Mouse (Mus musculus): Measurements from ENCODE around the gene Scn3b. TPM values are rescaled to one million over a fixed set of nuclear protein-coding genes. Genes with fewer than 3 reads are reported as not detected.

Gene Scn3b
- polyA plus RNA-seq, 1 experiment = not detected

- Histone ChIP-seq H3K4me3 (ENCODE audit: insufficient read depth, low read depth, low read length) (no peak overlapping the region), H3K4me1 (ENCODE audit: control insufficient read depth, insufficient read depth, insufficient read length, low read length) (peaks cover 9% of the 10 kb centered on the region), H3K27ac (replicated peaks; ENCODE audit: low read depth, low read length) (no peak overlapping the region)
Observed at GRCm38 (mm10) chr9:40293740-40294139, 24.7 kb downstream of the Scn3b start.

GRCm38 (mm10) chr9:40294210-40294609, 25.2 kb downstream of the Scn3b start:
- no peak overlapping the region for H3K27ac ChIP-seq (replicated peaks; ENCODE audit: low read depth, low read length)
- H3K4me1 ChIP-seq (ENCODE audit: control insufficient read depth, insufficient read depth, insufficient read length, low read length) = peaks cover 9% of the 10 kb centered on the region
- H3K4me3 ChIP-seq (ENCODE audit: insufficient read depth, low read depth, low read length) = no peak overlapping the region

GRCm38 (mm10) chr9:40294866-40295265, 25.8 kb downstream of the Scn3b start:
- no peak overlapping the region for H3K27ac ChIP-seq (replicated peaks; ENCODE audit: low read depth, low read length)
- peaks cover 9% of the 10 kb centered on the region for H3K4me1 ChIP-seq (ENCODE audit: control insufficient read depth, insufficient read depth, insufficient read length, low read length)
- H3K4me3 ChIP-seq (ENCODE audit: insufficient read depth, low read depth, low read length) = no peak overlapping the region

GRCm38 (mm10) chr9:40296251-40296650, 27.2 kb downstream of the Scn3b start:
- peaks cover 9% of the 10 kb centered on the region for H3K4me1 ChIP-seq (ENCODE audit: control insufficient read depth, insufficient read depth, insufficient read length, low read length)
- no peak overlapping the region for H3K27ac ChIP-seq (replicated peaks; ENCODE audit: low read depth, low read length)
- no peak overlapping the region for H3K4me3 ChIP-seq (ENCODE audit: insufficient read depth, low read depth, low read length)

GRCm38 (mm10) chr9:40297969-40298368, 29.0 kb downstream of the Scn3b start:
- H3K4me1 ChIP-seq (ENCODE audit: control insufficient read depth, insufficient read depth, insufficient read length, low read length) = peaks cover 9% of the 10 kb centered on the region
- H3K4me3 ChIP-seq (ENCODE audit: insufficient read depth, low read depth, low read length) = no peak overlapping the region
- H3K27ac ChIP-seq (replicated peaks; ENCODE audit: low read depth, low read length) = peak overlapping the region; percentile 87

GRCm38 (mm10) chr9:40299323-40299722, 30.3 kb downstream of the Scn3b start:
- peaks cover 9% of the 10 kb centered on the region for H3K4me1 ChIP-seq (ENCODE audit: control insufficient read depth, insufficient read depth, insufficient read length, low read length)
- H3K4me3 ChIP-seq (ENCODE audit: insufficient read depth, low read depth, low read length) = no peak overlapping the region
- H3K27ac ChIP-seq (replicated peaks; ENCODE audit: low read depth, low read length) = no peak overlapping the region

- Histone ChIP-seq H3K4me3 (ENCODE audit: insufficient read depth, low read depth, low read length) (no peak overlapping the region), H3K27ac (replicated peaks; ENCODE audit: low read depth, low read length) (no peak overlapping the region), H3K4me1 (ENCODE audit: control insufficient read depth, insufficient read depth, insufficient read length, low read length) (peaks cover 9% of the 10 kb centered on the region)
Observed at GRCm38 (mm10) chr9:40300018-40300989, 31.3 kb downstream of the Scn3b start.

GRCm38 (mm10) chr9:40301475-40301874, 32.5 kb downstream of the Scn3b start:
- H3K27ac ChIP-seq (replicated peaks; ENCODE audit: low read depth, low read length) = no peak overlapping the region

GRCm38 (mm10) chr9:40302375-40302774, 33.4 kb downstream of the Scn3b start:
- Histone ChIP-seq H3K27ac (replicated peaks; ENCODE audit: low read depth, low read length) (no peak overlapping the region), H3K4me3 (ENCODE audit: insufficient read depth, low read depth, low read length) (no peak overlapping the region), H3K4me1 (ENCODE audit: control insufficient read depth, insufficient read depth, insufficient read length, low read length) (peaks cover 5% of the 10 kb centered on the region)

More at GRCm38 (mm10) chr9:40301475-40301874, 32.5 kb downstream of the Scn3b start:
- Histone ChIP-seq H3K4me1 (ENCODE audit: control insufficient read depth, insufficient read depth, insufficient read length, low read length) (peaks cover 9% of the 10 kb centered on the region), H3K4me3 (ENCODE audit: insufficient read depth, low read depth, low read length) (no peak overlapping the region)

GRCm38 (mm10) chr9:40304243-40304642, 35.2 kb downstream of the Scn3b start:
- no peaks in the 10 kb centered on the region for H3K4me1 ChIP-seq (ENCODE audit: control insufficient read depth, insufficient read depth, insufficient read length, low read length)
- H3K27ac ChIP-seq (replicated peaks; ENCODE audit: low read depth, low read length) = no peak overlapping the region
- no peak overlapping the region for H3K4me3 ChIP-seq (ENCODE audit: insufficient read depth, low read depth, low read length)

GRCm38 (mm10) chr9:40307311-40307710, 38.3 kb downstream of the Scn3b start:
- H3K27ac ChIP-seq (replicated peaks; ENCODE audit: low read depth, low read length) = no peak overlapping the region
- H3K4me1 ChIP-seq (ENCODE audit: control insufficient read depth, insufficient read depth, insufficient read length, low read length) = no peaks in the 10 kb centered on the region
- no peak overlapping the region for H3K4me3 ChIP-seq (ENCODE audit: insufficient read depth, low read depth, low read length)

GRCm38 (mm10) chr9:40309876-40310275, 40.9 kb downstream of the Scn3b start:
- no peak overlapping the region for H3K27ac ChIP-seq (replicated peaks; ENCODE audit: low read depth, low read length)
- H3K4me3 ChIP-seq (ENCODE audit: insufficient read depth, low read depth, low read length) = no peak overlapping the region
- no peaks in the 10 kb centered on the region for H3K4me1 ChIP-seq (ENCODE audit: control insufficient read depth, insufficient read depth, insufficient read length, low read length)

GRCm38 (mm10) chr9:40311813-40312212, 42.8 kb downstream of the Scn3b start:
- H3K4me1 ChIP-seq (ENCODE audit: control insufficient read depth, insufficient read depth, insufficient read length, low read length) = peaks cover 3% of the 10 kb centered on the region; the same call in 1 of the 2 replicates
- H3K27ac ChIP-seq (replicated peaks; ENCODE audit: low read depth, low read length) = no peak overlapping the region
- H3K4me3 ChIP-seq (ENCODE audit: insufficient read depth, low read depth, low read length) = no peak overlapping the region

GRCm38 (mm10) chr9:40316865-40317660, 48.0 kb downstream of the Scn3b start:
- H3K4me3 ChIP-seq (ENCODE audit: insufficient read depth, low read depth, low read length) = no peak overlapping the region
- H3K27ac ChIP-seq (replicated peaks; ENCODE audit: low read depth, low read length) = peak overlapping the region; percentile 53
- H3K4me1 ChIP-seq (ENCODE audit: control insufficient read depth, insufficient read depth, insufficient read length, low read length) = peaks cover 38% of the 10 kb centered on the region

- Histone ChIP-seq H3K27ac (replicated peaks; ENCODE audit: low read depth, low read length) (peak overlapping the region; percentile 91), H3K4me1 (ENCODE audit: control insufficient read depth, insufficient read depth, insufficient read length, low read length) (peaks cover 38% of the 10 kb centered on the region), H3K4me3 (ENCODE audit: insufficient read depth, low read depth, low read length) (no peak overlapping the region)
Observed at GRCm38 (mm10) chr9:40317735-40318134, 48.7 kb downstream of the Scn3b start.

All from brown adipose tissue, adult 24 weeks (tissue).